Mouse (Mus musculus) heart, adult 2 months (tissue): Measurements from ENCODE around the gene Eva1a.

ENCODE experiments used
- CTCF ChIP-seq: fragments of 200-600 bp; IDR thresholded peaks from 2 replicates; pipeline ENCODE4 v1.8.1; 2022; ENCODE audit warnings: antibody characterized with exemption, mild to moderate bottlenecking, moderate library complexity
- POLR2A ChIP-seq: fragments of 200-500 bp; IDR thresholded peaks from 2 replicates; pipeline ENCODE4 v1.6.1; 2011; ENCODE audit warnings: mild to moderate bottlenecking, low read depth, low read length, control low read depth; ENCODE audit not compliant: insufficient read depth

- TF ChIP-seq POLR2A (no peak), CTCF (no peak)
These were observed 10.7 kb downstream of the Eva1a start for GRCm38 (mm10) chr6:82051569-82051968.
